Mouse (Mus musculus) liver, embryonic 14.5 days (tissue): Measurements from ENCODE around the gene Coro1b.
A peak's percentile ranks its signal among the peaks of the same experiment; 100 is the strongest.

Source experiments
- CTCF ChIP-seq: IDR thresholded peaks from 2 replicates; pipeline ENCODE4 v1.5.1; 2016; ENCODE audit warnings: antibody characterized with exemption, low read depth, control low read depth
- EP300 ChIP-seq: IDR thresholded peaks from 2 replicates; pipeline ENCODE4 v1.6.1; 2016; ENCODE audit warnings: antibody characterized with exemption, low read depth

DNA sequence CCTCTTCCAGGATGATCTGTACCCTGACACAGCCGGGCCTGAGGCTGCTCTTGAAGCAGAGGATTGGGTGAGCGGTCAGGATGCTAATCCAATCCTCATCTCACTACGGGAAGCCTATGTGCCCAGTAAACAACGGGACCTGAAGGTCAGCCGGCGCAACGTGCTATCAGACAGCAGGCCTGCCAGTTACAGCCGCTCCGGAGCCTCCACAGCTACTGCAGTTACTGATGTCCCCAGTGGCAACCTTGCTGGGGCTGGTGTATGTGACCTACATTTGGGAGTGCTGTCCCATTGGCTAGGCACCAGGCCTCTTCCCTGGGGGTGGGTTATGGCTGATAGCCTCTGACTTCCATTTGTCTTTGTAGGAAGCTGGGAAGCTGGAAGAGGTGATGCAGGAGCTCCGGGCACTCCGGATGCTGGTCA lies 4.8 kb downstream of the Coro1b start, which contains the start of gene Ptprcap:
- TF ChIP-seq CTCF (0 out of 2 replicates have a peak, but pooled peaks have one; percentile 1), EP300 (no peak)
